Mouse (Mus musculus): ENCODE data around the gene a.

DNA sequence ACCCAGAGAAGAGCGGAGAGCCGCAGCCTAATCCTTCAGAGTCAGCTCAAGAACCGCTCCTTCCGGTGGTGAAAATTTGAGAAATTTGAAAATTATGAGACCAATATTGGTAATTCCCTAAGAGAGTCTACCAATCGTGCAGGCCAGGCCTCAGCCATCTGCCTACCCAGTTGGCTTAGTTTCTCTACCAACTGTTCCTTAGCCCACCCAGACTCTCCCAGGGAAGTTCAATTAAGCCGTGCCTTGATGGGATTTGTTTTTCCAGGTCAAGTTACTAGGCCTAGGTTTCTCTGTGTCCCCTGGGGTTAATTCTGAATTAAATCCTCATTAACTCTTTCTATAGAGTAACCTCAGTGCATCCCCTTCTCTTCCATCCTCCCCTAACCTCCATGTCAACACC, 221.8 kb downstream of the a start:
- no peak for TF ChIP-seq CTCF (IDR thresholded peaks at IDR 0.05; ENCODE audit: control insufficient read depth, insufficient read depth, insufficient replicate concordance, low read depth, low read length)
- no peak for TF ChIP-seq POLR2A (IDR thresholded peaks at IDR 0.05; ENCODE audit: control insufficient read depth, low read depth, low read length)
